Mouse (Mus musculus) colon, adult 2 months (tissue): ENCODE measurements around the gene Wfdc10. TPM values are rescaled to one million over a fixed set of nuclear protein-coding genes. Genes with fewer than 3 reads are reported as not detected.

ENCODE experiments used
- polyA plus RNA-seq: library from polyadenylated mRNA; depleted of rRNA; stranded (reverse); fragments of >200 nt; gene quantifications from 2 replicates; pipeline ENCODE4 v1.2.3, GENCODE M21; 2012; rRNA removed

The Wfdc10 gene
- not detected in 2 replicates for polyA plus RNA-seq

DNA sequence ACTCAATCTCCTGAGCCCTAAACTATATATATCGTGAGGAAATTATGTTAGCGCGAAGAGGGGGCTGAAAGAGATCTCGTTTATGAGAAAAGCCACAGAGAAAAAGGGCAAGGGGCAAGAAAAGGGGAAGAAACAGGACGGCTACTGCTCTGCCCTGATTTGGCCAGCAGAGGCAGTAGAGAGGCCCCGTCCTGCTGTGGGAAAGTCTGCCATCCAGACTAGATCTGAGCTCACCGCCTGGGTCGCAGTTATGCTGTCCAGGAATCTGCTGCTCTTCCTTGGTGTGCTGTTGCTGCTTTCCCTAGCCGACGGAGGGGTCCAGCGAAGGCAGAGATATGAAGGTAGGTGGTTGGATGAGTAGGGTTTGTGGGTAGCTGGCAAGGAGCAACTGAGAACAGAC is at the start of gene Wfdc10:
Wfdc10 (plus strand) TSS at position 189 of the 400 bp plus-strand sequence.

DNA sequence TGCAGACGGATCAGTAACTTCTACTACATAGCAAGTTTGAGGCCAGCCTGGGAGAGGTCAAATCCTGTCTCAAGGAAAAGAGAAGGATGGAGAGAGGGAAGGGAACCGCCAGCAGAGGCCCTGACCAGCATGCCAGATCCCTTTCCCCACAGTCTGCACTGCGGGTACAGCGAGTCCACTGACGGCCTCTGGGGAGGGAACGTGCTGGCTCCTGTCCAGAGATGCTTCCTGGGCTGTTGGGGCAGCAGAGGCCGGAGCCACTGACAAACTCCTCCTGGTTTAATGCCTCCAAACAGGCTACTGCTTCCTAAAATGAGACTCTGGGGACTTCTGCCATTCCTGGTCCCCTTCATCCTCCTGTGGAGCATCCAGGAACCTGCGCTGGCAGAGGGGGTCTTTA is 42.4 kb upstream of the Wfdc10 start, which contains the start of the genes Wfdc6b and Wfdc8:
Wfdc6b (plus strand) TSS at position 52 of the 400 bp plus-strand sequence.
Wfdc8 (minus strand) TSS at position 156 of the 400 bp plus-strand sequence.

DNA sequence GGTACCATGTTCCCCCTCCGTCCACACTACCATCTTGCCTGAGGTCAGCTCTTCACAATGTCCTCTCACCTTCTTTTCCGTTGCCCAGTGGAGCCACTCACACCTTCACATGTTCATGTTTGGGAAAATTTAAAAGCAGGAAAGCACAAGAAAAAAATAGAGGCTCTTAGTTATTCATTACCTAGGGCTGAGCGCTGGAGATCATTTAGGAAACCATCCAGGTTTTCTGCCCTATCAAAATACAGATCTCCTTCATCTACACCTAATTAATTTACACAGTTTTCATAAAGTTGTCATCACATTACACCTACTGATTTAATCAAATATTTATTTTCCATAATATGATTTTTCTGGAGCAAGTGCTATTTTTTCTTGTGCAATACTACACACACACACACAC is 17.1 kb upstream of the Wfdc10 start, which contains the start of gene Wfdc16:
Wfdc16 (minus strand) TSS at position 101 of the 400 bp plus-strand sequence.

DNA sequence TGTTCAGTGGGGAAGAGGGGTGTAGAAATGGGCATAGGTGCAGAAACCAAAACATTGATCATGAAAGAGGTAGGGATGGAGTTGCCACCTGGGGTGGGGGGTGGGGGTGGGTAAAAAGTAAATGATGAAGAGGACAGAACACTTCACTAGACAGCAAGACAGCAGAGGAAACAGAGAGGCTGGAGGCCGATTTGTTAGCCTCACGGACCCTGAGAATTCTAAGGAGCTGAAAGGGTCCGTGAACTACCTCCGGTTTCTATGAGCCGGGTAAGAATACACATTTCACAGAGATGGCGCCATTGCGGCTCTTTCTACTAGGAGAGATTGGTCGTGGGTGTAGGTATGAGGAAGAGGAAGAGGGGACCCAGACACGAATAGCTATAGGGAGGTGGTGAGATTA is 637 bp downstream of the Wfdc10 start, which contains the start of gene Wfdc9:
Wfdc9 (minus strand) TSS at position 101 of the 400 bp plus-strand sequence.

DNA sequence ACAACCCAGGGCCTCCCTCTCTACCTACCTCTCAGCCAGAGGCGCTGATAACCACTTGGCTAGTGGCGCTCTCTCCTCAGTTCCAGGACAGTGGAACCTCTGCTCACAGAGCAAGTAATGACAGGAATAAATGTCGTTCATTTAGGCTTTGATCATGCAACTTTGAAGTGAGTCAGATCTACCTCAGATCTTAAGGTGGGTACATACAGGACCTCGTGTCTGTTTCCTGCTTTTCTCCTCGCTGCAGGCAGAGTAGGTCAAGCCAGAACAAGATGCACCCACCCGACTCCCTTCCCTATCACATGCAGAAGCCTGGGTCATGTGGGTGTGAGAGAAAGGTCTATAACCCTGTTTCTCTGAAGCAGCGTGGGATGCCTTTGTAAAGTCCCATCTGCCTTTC is 18.1 kb downstream of the Wfdc10 start, which contains the start of gene Wfdc11:
Wfdc11 (minus strand) TSS at position 101 of the 400 bp plus-strand sequence.

DNA sequence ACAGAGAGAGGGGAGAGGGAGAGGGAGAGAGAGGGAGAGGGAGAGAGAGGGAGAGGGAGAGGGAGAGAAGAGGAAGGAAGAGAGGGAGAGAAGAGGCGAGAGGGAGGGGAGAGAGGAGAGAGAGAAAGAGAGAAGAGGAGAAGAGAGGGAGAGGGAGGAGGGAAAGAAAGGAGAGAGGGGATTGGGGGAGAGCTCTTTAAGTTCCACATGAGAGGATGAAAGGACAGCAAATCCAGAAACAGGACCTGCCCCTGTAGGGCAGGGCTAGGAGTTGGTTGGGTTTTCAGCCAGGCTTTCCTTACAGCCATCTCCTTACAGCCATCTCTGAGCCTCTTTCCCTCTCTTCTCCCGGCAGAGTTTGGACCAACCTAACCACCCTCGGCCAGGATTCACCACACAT is 29.0 kb downstream of the Wfdc10 start, which contains the start of gene Wfdc13:
Wfdc13 (plus strand) TSS at position 301 of the 400 bp plus-strand sequence.

DNA sequence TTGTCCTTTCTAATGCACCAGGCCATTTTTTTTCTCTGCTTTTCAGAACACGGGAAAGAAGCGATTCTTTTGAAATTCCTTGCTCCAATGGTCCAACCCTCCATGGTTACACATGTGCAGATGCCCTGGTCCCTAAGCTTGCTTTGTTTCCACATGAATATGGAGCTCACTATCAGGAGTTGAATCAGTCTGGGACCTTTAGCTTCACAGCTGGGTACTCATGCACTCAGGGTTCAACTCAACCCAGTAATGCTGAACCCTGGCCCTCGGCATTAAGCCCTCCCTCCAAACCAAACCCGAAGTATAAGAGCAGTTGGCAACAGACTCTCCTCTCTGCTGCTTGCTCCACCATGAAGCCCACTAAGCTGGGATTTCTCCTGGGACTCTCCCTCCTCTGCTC is 42.4 kb downstream of the Wfdc10 start, which contains the start of gene Spint4:
Spint4 (plus strand) TSS at position 301 of the 400 bp plus-strand sequence.

Other genes starting within 250 kb of the Wfdc10 start
- gene Sdc4, start 212.2 kb upstream of the Wfdc10 start, polyA plus RNA-seq, result 107 and 113 TPM in 2 replicates
- 163 and 226 TPM in 2 replicates for gene Sys1, start 199.1 kb upstream of the Wfdc10 start, polyA plus RNA-seq
- gene Gm20458, start 195.1 kb upstream of the Wfdc10 start, polyA plus RNA-seq, result 59.6 and 66.8 TPM in 2 replicates
- gene Trp53tg5, start 182.3 kb upstream of the Wfdc10 start, polyA plus RNA-seq, result not detected in 2 replicates
- gene Dbndd2, start 169.9 kb upstream of the Wfdc10 start, polyA plus RNA-seq, result 73.3 and 88.5 TPM in 2 replicates
- gene Pigt, start 158.5 kb upstream of the Wfdc10 start, polyA plus RNA-seq, result 181 and 196 TPM in 2 replicates
- 715 and 811 TPM in 2 replicates for gene Wfdc2, start 93.6 kb upstream of the Wfdc10 start, polyA plus RNA-seq
- gene Spint3, start 82.6 kb upstream of the Wfdc10 start, polyA plus RNA-seq, result not detected in 2 replicates
- gene Wfdc6a, start 70.6 kb upstream of the Wfdc10 start, polyA plus RNA-seq, result 0.16 TPM in 2 replicates
- gene Eppin, start 62.5 kb upstream of the Wfdc10 start, polyA plus RNA-seq, result not detected in 2 replicates
- 0.15 TPM in 1 of 2 replicates, not detected in the other for gene Wfdc6b, start 42.5 kb upstream of the Wfdc10 start, polyA plus RNA-seq
- gene Wfdc8, start 42.4 kb upstream of the Wfdc10 start, polyA plus RNA-seq, result 0.31 and 0.35 TPM in 2 replicates
- gene Wfdc16, start 17.2 kb upstream of the Wfdc10 start, polyA plus RNA-seq, result 0.13 and 0.16 TPM in 2 replicates
- not detected in 2 replicates for gene Wfdc9, start 537 bp downstream of the Wfdc10 start, polyA plus RNA-seq
- not detected in 2 replicates for gene Wfdc11, start 18.0 kb downstream of the Wfdc10 start, polyA plus RNA-seq
- 0.28 and 0.73 TPM in 2 replicates for gene Wfdc13, start 29.1 kb downstream of the Wfdc10 start, polyA plus RNA-seq
- not detected in 2 replicates for gene Spint4, start 42.5 kb downstream of the Wfdc10 start, polyA plus RNA-seq
- gene Spint5, start 59.3 kb downstream of the Wfdc10 start, polyA plus RNA-seq, result not detected in 2 replicates
- gene Wfdc3, start 89.9 kb downstream of the Wfdc10 start, polyA plus RNA-seq, result 0.28 and 0.84 TPM in 2 replicates
- gene Dnttip1, start 89.9 kb downstream of the Wfdc10 start, polyA plus RNA-seq, result 60.0 and 89.4 TPM in 2 replicates
- gene Ube2c, start 113.9 kb downstream of the Wfdc10 start, polyA plus RNA-seq, result 65.5 and 79.7 TPM in 2 replicates
- gene Tnnc2, start 123.9 kb downstream of the Wfdc10 start, polyA plus RNA-seq, result not detected in 2 replicates
- 34.1 and 41.6 TPM in 2 replicates for gene Snx21, start 129.8 kb downstream of the Wfdc10 start, polyA plus RNA-seq
- gene Acot8, start 148.8 kb downstream of the Wfdc10 start, polyA plus RNA-seq, result 134 and 139 TPM in 2 replicates
- 3.4 and 3.5 TPM in 2 replicates for gene Zswim3, start 149.1 kb downstream of the Wfdc10 start, polyA plus RNA-seq
- gene Zswim1, start 166.6 kb downstream of the Wfdc10 start, polyA plus RNA-seq, result 10.5 and 11.5 TPM in 2 replicates
- gene Spata25, start 172.5 kb downstream of the Wfdc10 start, polyA plus RNA-seq, result not detected in 2 replicates
- 320 and 357 TPM in 2 replicates for gene Ctsa, start 176.8 kb downstream of the Wfdc10 start, polyA plus RNA-seq
- 5.2 and 7.2 TPM in 2 replicates for gene Neurl2, start 177.4 kb downstream of the Wfdc10 start, polyA plus RNA-seq
- 82.0 and 82.9 TPM in 2 replicates for gene Pltp, start 201.7 kb downstream of the Wfdc10 start, polyA plus RNA-seq
- gene Pcif1, start 223.3 kb downstream of the Wfdc10 start, polyA plus RNA-seq, result 29.5 and 36.3 TPM in 2 replicates